ENCODE assay signal across 15 mouse cellular contexts in genomic region chr3:40498898-40499297, GRCm38 (mm10). TPM values are rescaled to one million over a fixed set of nuclear protein-coding genes. Genes with fewer than 3 reads are reported as not detected.
A peak's percentile ranks its signal among the peaks of the same experiment; 100 is the strongest.
DNase-seq lines count a peak whose midpoint lies in the region; ATAC-seq and TF ChIP-seq lines count a peak whose summit lies in the region.
"Had no signal": no experiment of that assay in that cellular context is flagged by ENCODE, and none has a peak within 500 bp of the region (broad histone marks: within the 10 kb centered on the region; RNA-seq: fewer than 3 reads in every experiment).

No protein-coding gene starts in this region.

- no peak overlapping the region for H3K4me3 ChIP-seq in intestine, postnatal 0 days (ENCODE audit: low read depth, low read length)
- no peak overlapping the region for H3K4me3 ChIP-seq in intestine, embryonic 16.5 days (ENCODE audit: low read length)
- H3K4me3 ChIP-seq in stomach, postnatal 0 days (ENCODE audit: low read depth, low read length): no peak overlapping the region
- H3K4me3 ChIP-seq: heart, embryonic 13.5 days; limb, embryonic 13.5 days; megakaryocyte, embryonic 14.5 days; neural tube, embryonic 13.5 days had no signal

- in situ Hi-C loops in Patski (cut with MboI; ENCODE audit: low pct_unique_long_range_greater_than_20kb): no loop called here

- no peak overlapping the region for H3K4me2 ChIP-seq in intestine, postnatal 0 days (replicated peaks; ENCODE audit: low read depth)
- H3K4me2 ChIP-seq in intestine, embryonic 16.5 days (ENCODE audit: low read depth, low read length): no peak overlapping the region
- no peak overlapping the region for H3K4me2 ChIP-seq in stomach, postnatal 0 days (replicated peaks; ENCODE audit: low read depth)
- H3K4me2 ChIP-seq: heart, embryonic 13.5 days; limb, embryonic 13.5 days; neural tube, embryonic 13.5 days had no signal

- no peak overlapping the region for H3K27ac ChIP-seq in intestine, postnatal 0 days (ENCODE audit: low read depth, low read length)
- no peak overlapping the region for H3K27ac ChIP-seq in intestine, embryonic 16.5 days (ENCODE audit: low read length)
- H3K27ac ChIP-seq in stomach, postnatal 0 days (replicated peaks): no peak overlapping the region
- H3K27ac ChIP-seq: heart, embryonic 13.5 days; limb, embryonic 13.5 days; neural tube, embryonic 13.5 days had no signal

- H3K4me1 ChIP-seq in intestine, postnatal 0 days (replicated peaks; ENCODE audit: control insufficient read depth, insufficient read depth, low read length): no peaks in the 10 kb centered on the region
- H3K4me1 ChIP-seq in intestine, embryonic 16.5 days (ENCODE audit: control insufficient read depth, insufficient read depth, low read length): no peaks in the 10 kb centered on the region
- H3K4me1 ChIP-seq in stomach, postnatal 0 days (replicated peaks; ENCODE audit: control insufficient read depth, insufficient read depth): no peaks in the 10 kb centered on the region
- H3K4me1 ChIP-seq: heart, embryonic 13.5 days; neural tube, embryonic 13.5 days had no signal

- no peak overlapping the region for H3K9ac ChIP-seq in intestine, postnatal 0 days (ENCODE audit: low read depth, low read length)
- no peak overlapping the region for H3K9ac ChIP-seq in intestine, embryonic 16.5 days (ENCODE audit: low read depth, low read length)
- no peak overlapping the region for H3K9ac ChIP-seq in stomach, postnatal 0 days (ENCODE audit: low read length)
- H3K9ac ChIP-seq: heart, embryonic 13.5 days; limb, embryonic 13.5 days; neural tube, embryonic 13.5 days had no signal

- H3K36me3 ChIP-seq in intestine, postnatal 0 days (ENCODE audit: control insufficient read depth, insufficient read depth): no peaks in the 10 kb centered on the region
- no peaks in the 10 kb centered on the region for H3K36me3 ChIP-seq in intestine, embryonic 16.5 days (ENCODE audit: control insufficient read depth, insufficient read depth, low read length)
- H3K36me3 ChIP-seq in stomach, postnatal 0 days (ENCODE audit: control insufficient read depth, insufficient read depth, low read length): no peaks in the 10 kb centered on the region
- H3K36me3 ChIP-seq: heart, embryonic 13.5 days; limb, embryonic 13.5 days; neural tube, embryonic 13.5 days had no signal

- DNase-seq in thymus, postnatal 0 days (ENCODE audit: low spot score): peak; percentile 20
- DNase-seq in thymus, adult 18-20 months: no peak
- DNase-seq in Patski (ENCODE audit: low read depth, low spot score): no peak
- DNase-seq in stomach, postnatal 0 days (ENCODE audit: low spot score): no peak
- DNase-seq in spleen, adult 18-20 months: no peak
- DNase-seq: cerebellum, adult 18-20 months; layer of hippocampus, adult 9-11 months; right cerebral cortex, adult 18-20 months had no signal

- no peaks in the 10 kb centered on the region for H3K9me3 ChIP-seq in intestine, postnatal 0 days (ENCODE audit: control insufficient read depth)
- no peaks in the 10 kb centered on the region for H3K9me3 ChIP-seq in intestine, embryonic 16.5 days (ENCODE audit: control insufficient read depth, low read length)
- no peaks in the 10 kb centered on the region for H3K9me3 ChIP-seq in stomach, postnatal 0 days (ENCODE audit: control insufficient read depth, low read length)
- H3K9me3 ChIP-seq: heart, embryonic 13.5 days; limb, embryonic 13.5 days had no signal

- CTCF ChIA-PET in Patski (lab: Charles Lee): interaction anchor here (0.6 to 1.5 kb wide), 3 partner anchors 10 to 1720 kb away, joined by 3 to 4 read pairs (median 3); no protein-coding TSS in a partner anchor

- WGBS in intestine, postnatal 0 days: 89% methylated on average over 3 of the region's 3 CpGs
- 90% methylated on average over 3 of the region's 3 CpGs for WGBS in intestine, embryonic 16.5 days
- WGBS in stomach, postnatal 0 days: 89% methylated on average over 3 of the region's 3 CpGs

- TF ChIP-seq CTCF in intestine, postnatal 0 days (IDR thresholded peaks at IDR 0.05; ENCODE audit: low read depth): peak; percentile 47
- peak; percentile 66 for TF ChIP-seq CTCF in Patski (IDR thresholded peaks at IDR 0.05)
- TF ChIP-seq CTCF in stomach, postnatal 0 days (IDR thresholded peaks at IDR 0.05; ENCODE audit: low read depth): peak; percentile 54

- no peaks in the 10 kb centered on the region for H3K27me3 ChIP-seq in intestine, postnatal 0 days (replicated peaks; ENCODE audit: control insufficient read depth, insufficient read depth, low read length)
- H3K27me3 ChIP-seq in intestine, embryonic 16.5 days (replicated peaks; ENCODE audit: control insufficient read depth, insufficient read depth, low read length): no peaks in the 10 kb centered on the region
- H3K27me3 ChIP-seq in Patski: no peaks in the 10 kb centered on the region
- no peaks in the 10 kb centered on the region for H3K27me3 ChIP-seq in stomach, postnatal 0 days (ENCODE audit: control insufficient read depth, insufficient read depth, low read length)
- H3K27me3 ChIP-seq: heart, embryonic 13.5 days; limb, embryonic 13.5 days; megakaryocyte, embryonic 14.5 days; neural tube, embryonic 13.5 days had no signal

- ATAC-seq in intestine, postnatal 0 days: no peak
- no peak for ATAC-seq in intestine, embryonic 16.5 days
- ATAC-seq in Patski: no peak
- ATAC-seq in stomach, postnatal 0 days (ENCODE audit: low FRiP score, low TSS enrichment): no peak
- no peak for ATAC-seq in monocyte, adult 5-6 weeks (replicated peaks; ENCODE audit: insufficient number of reproducible peaks, low FRiP score, low TSS enrichment, poor library complexity, severe bottlenecking)

- TF ChIP-seq EP300 in stomach, postnatal 0 days (optimal IDR thresholded peaks at IDR 0.05): no peak

- POLR2A ChIA-PET in Patski (lab: Charles Lee): no interaction called here

RNA-seq across cellular contexts. Expression of gene Intu, which starts 32.2 kb away (rescaled TPM):
- 1.0 and 1.2 TPM in 2 replicates for polyA plus RNA-seq in intestine, postnatal 0 days (2015; fragmentation: Nextera tagmentation; extraction: Ambion mirVana)
- 1.9 TPM in 2 replicates for polyA plus RNA-seq in intestine, embryonic 16.5 days (2015; fragmentation: Nextera tagmentation; extraction: Ambion mirVana)
- polyA plus RNA-seq in thymus, postnatal 0 days (2015; fragmentation: Nextera tagmentation; extraction: Ambion mirVana): 1.2 and 1.5 TPM in 2 replicates
- polyA plus RNA-seq in Patski (2021): 12.6 TPM
- 0.87 and 1.0 TPM in 2 replicates for polyA plus RNA-seq in stomach, postnatal 0 days (2015; fragmentation: Nextera tagmentation; extraction: Ambion mirVana)
- total RNA-seq in monocyte, adult 5-6 weeks (2017): 0.29 to 1.8 TPM (median 1.6 TPM) in 3 replicates
